Mouse (Mus musculus) forebrain, embryonic 16.5 days (tissue): ENCODE data around the gene Runx1. TPM values are rescaled to one million over a fixed set of nuclear protein-coding genes. Genes with fewer than 3 reads are reported as not detected.

Source experiments
- ATAC-seq: fragments of 200-750 bp; cut with Nextera tagmentation; 2 replicates; pipeline ENCODE4 v1.8.0; 2017; ENCODE audit warnings: mild to moderate bottlenecking, moderate library complexity
- H3K27ac ChIP-seq: fragments of 300-500 bp; sonication (generic); 2 replicates; pipeline ENCODE4 v1.5.1; 2014; ENCODE audit warnings: low read length, control low read depth
- H3K27me3 ChIP-seq: fragments of 300-500 bp; sonication (generic); replicated peaks from 2 replicates; pipeline ENCODE4 v1.6.1; 2014; ENCODE audit warnings: low read length; ENCODE audit not compliant: control insufficient read depth, insufficient read depth
- H3K36me3 ChIP-seq: fragments of 300-500 bp; sonication (generic); 2 replicates; pipeline ENCODE4 v1.6.1; 2014; ENCODE audit not compliant: control insufficient read depth, insufficient read depth
- H3K4me1 ChIP-seq: fragments of 300-500 bp; sonication (generic); replicated peaks from 2 replicates; pipeline ENCODE4 v1.6.1; 2014; ENCODE audit warnings: low read length; ENCODE audit not compliant: control insufficient read depth, insufficient read depth
- H3K4me2 ChIP-seq: fragments of 300-500 bp; sonication (generic); 2 replicates; pipeline ENCODE4 v1.6.1; 2014; ENCODE audit warnings: mild to moderate bottlenecking, low read length, control low read depth
- H3K4me3 ChIP-seq: fragments of 300-500 bp; sonication (generic); replicated peaks from 2 replicates; pipeline ENCODE4 v1.5.1; 2014; ENCODE audit warnings: mild to moderate bottlenecking, low read length, control low read depth
- H3K9ac ChIP-seq: fragments of 300-500 bp; sonication (generic); replicated peaks from 2 replicates; pipeline ENCODE4 v1.6.1; 2014; ENCODE audit warnings: low read depth, low read length, control low read depth
- H3K9me3 ChIP-seq: fragments of 300-500 bp; sonication (generic); 2 replicates; pipeline ENCODE4 v1.6.1; 2016; ENCODE audit warnings: low read length; ENCODE audit not compliant: control insufficient read depth
- WGBS: fragments of 180-500 bp; shearing (Covaris S2); extraction: QIAGEN DNeasy Blood & Tissue Kit; methylation state at CpG from one replicate; pipeline ENCODE4 v1.1.7; 2014; 5-methylcytosine and 5-hydroxymethylcytosine counted together
- polyA plus RNA-seq: library from polyadenylated mRNA; unstranded; fragments of >200 nt; fragmentation: Nextera tagmentation; extraction: Ambion mirVana; gene quantifications from 2 replicates; pipeline ENCODE4 v1.2.1, GENCODE M21; 2015

Gene Runx1
- polyA plus RNA-seq, 1 experiment from 2014 or later: 0.48 TPM

- 55% methylated on average over 11 of the region's 12 CpGs for WGBS
- Histone ChIP-seq H3K9ac (no peak overlapping the region), H3K9me3 (no peaks in the 10 kb centered on the region), H3K4me1 (peaks cover 14% of the 10 kb centered on the region), H3K27ac (no peak overlapping the region), H3K4me3 (no peak overlapping the region), H3K27me3 (peaks cover 17% of the 10 kb centered on the region), H3K4me2 (no peak overlapping the region), H3K36me3 (no peaks in the 10 kb centered on the region)
- no peak for ATAC-seq
Measured at GRCm38 (mm10) chr16:92611641-92612149, 214.3 kb downstream of the Runx1 start.

- 9% methylated on average over 8 of the region's 8 CpGs for WGBS
- no peaks in the 10 kb centered on the region for H3K9me3 ChIP-seq
- peaks cover 28% of the 10 kb centered on the region for H3K27me3 ChIP-seq
- H3K4me2 ChIP-seq: no peak overlapping the region
- no peaks in the 10 kb centered on the region for H3K36me3 ChIP-seq
- no peak overlapping the region for H3K4me3 ChIP-seq
- H3K9ac ChIP-seq: no peak overlapping the region
- no peak for ATAC-seq
- H3K4me1 ChIP-seq: peaks cover 20% of the 10 kb centered on the region
- H3K27ac ChIP-seq: no peak overlapping the region
Measured at GRCm38 (mm10) chr16:92610464-92610863, 215.5 kb downstream of the Runx1 start.

- peaks cover 28% of the 10 kb centered on the region for H3K27me3 ChIP-seq
Measured at GRCm38 (mm10) chr16:92609717-92610077, 216.3 kb downstream of the Runx1 start.

GRCm38 (mm10) chr16:92609006-92609716 is 216.8 kb downstream of the Runx1 start:
- Histone ChIP-seq H3K27ac (no peak overlapping the region), H3K4me1 (peaks cover 21% of the 10 kb centered on the region), H3K9ac (no peak overlapping the region), H3K27me3 (peaks cover 32% of the 10 kb centered on the region), H3K9me3 (no peaks in the 10 kb centered on the region), H3K36me3 (no peaks in the 10 kb centered on the region), H3K4me2 (no peak overlapping the region; the same call in 1 of the 2 replicates), H3K4me3 (no peak overlapping the region)
- whole genome bisulfite sequencing: 4% methylated on average over 8 of the region's 8 CpGs
- ATAC-seq: peak; percentile 27; the same call in 1 of the 2 replicates

More at GRCm38 (mm10) chr16:92609717-92610077, 216.3 kb downstream of the Runx1 start:
- Histone ChIP-seq H3K4me1 (peaks cover 21% of the 10 kb centered on the region), H3K4me2 (no peak overlapping the region), H3K9ac (no peak overlapping the region), H3K4me3 (no peak overlapping the region), H3K9me3 (no peaks in the 10 kb centered on the region), H3K36me3 (no peaks in the 10 kb centered on the region), H3K27ac (no peak overlapping the region)
- no peak for ATAC-seq
- 28% methylated on average over 11 of the region's 11 CpGs for WGBS

GRCm38 (mm10) chr16:92608180-92608960 is 217.6 kb downstream of the Runx1 start:
- Histone ChIP-seq H3K9ac (no peak overlapping the region), H3K36me3 (no peaks in the 10 kb centered on the region), H3K4me1 (peaks cover 21% of the 10 kb centered on the region), H3K27ac (no peak overlapping the region), H3K9me3 (no peaks in the 10 kb centered on the region), H3K4me3 (no peak overlapping the region), H3K27me3 (peaks cover 36% of the 10 kb centered on the region), H3K4me2 (peak overlapping the region; percentile 14)
- 14% methylated on average over 14 of the region's 14 CpGs for WGBS
- ATAC-seq: no peak

GRCm38 (mm10) chr16:92606491-92606965 is 219.4 kb downstream of the Runx1 start:
- Histone ChIP-seq H3K36me3 (no peaks in the 10 kb centered on the region), H3K9me3 (no peaks in the 10 kb centered on the region), H3K4me3 (no peak overlapping the region), H3K9ac (no peak overlapping the region), H3K27me3 (peaks cover 39% of the 10 kb centered on the region), H3K4me1 (peaks cover 21% of the 10 kb centered on the region), H3K4me2 (no peak overlapping the region), H3K27ac (no peak overlapping the region)
- WGBS: 81% methylated on average over 6 of the region's 7 CpGs
- no peak; the same call in 1 of the 2 replicates for ATAC-seq

GRCm38 (mm10) chr16:92605606-92606490 is 220.1 kb downstream of the Runx1 start:
- Histone ChIP-seq H3K27me3 (peaks cover 40% of the 10 kb centered on the region), H3K4me1 (peaks cover 21% of the 10 kb centered on the region), H3K27ac (no peak overlapping the region), H3K4me3 (peak overlapping the region; percentile 43), H3K4me2 (peak overlapping the region; percentile 64), H3K36me3 (no peaks in the 10 kb centered on the region), H3K9me3 (no peaks in the 10 kb centered on the region), H3K9ac (peak overlapping the region; percentile 14)
- ATAC-seq: peak; percentile 52
- 9% methylated on average over 63 of the region's 64 CpGs for WGBS

GRCm38 (mm10) chr16:92602504-92602903 is 223.4 kb downstream of the Runx1 start:
- Histone ChIP-seq H3K4me3 (no peak overlapping the region), H3K36me3 (no peaks in the 10 kb centered on the region), H3K9ac (no peak overlapping the region), H3K27ac (no peak overlapping the region), H3K27me3 (peaks cover 32% of the 10 kb centered on the region), H3K9me3 (no peaks in the 10 kb centered on the region), H3K4me1 (peaks cover 7% of the 10 kb centered on the region), H3K4me2 (no peak overlapping the region)
- 87% methylated on average over 11 of the region's 11 CpGs for WGBS
- ATAC-seq: no peak
